Mouse (Mus musculus): Measurements from ENCODE around the gene Olfr577. TPM values are rescaled to one million over a fixed set of nuclear protein-coding genes. Genes with fewer than 3 reads are reported as not detected.

Gene Olfr577
- polyA plus RNA-seq (2015; fragmentation: Nextera tagmentation; extraction: Ambion mirVana) = not detected in 2 replicates

- H3K9me3 ChIP-seq (ENCODE audit: control insufficient read depth, low read length) = no peaks in the 10 kb centered on the region
- no peak within 1 kb of the TSS for H3K9ac ChIP-seq (ENCODE audit: low read length)
- no peak within 1 kb of the TSS for H3K4me2 ChIP-seq (ENCODE audit: low read depth, low read length)
- H3K4me1 ChIP-seq (replicated peaks; ENCODE audit: control insufficient read depth, insufficient read depth, low read length) = no peaks in the 10 kb centered on the region
- ATAC-seq (ENCODE audit: low read depth) = no peak
- H3K27me3 ChIP-seq (ENCODE audit: control insufficient read depth, insufficient read depth, low read depth, low read length) = no peaks in the 10 kb centered on the region
- 67% methylated on average over 2 of the region's 2 CpGs for WGBS
- no peaks in the 10 kb centered on the region for H3K36me3 ChIP-seq (ENCODE audit: control insufficient read depth, insufficient read depth, low read length)
- H3K4me3 ChIP-seq (ENCODE audit: low read length) = no peak within 1 kb of the TSS
- H3K27ac ChIP-seq (ENCODE audit: low read length) = no peak within 1 kb of the TSS
Measured at GRCm38 (mm10) chr7:102975843-102976242, at the start of gene Olfr577. Olfr577 (minus strand) TSS chr7:102975943.

- Histone ChIP-seq H3K9me3 (ENCODE audit: control insufficient read depth, low read length) (no peaks in the 10 kb centered on the region), H3K4me2 (ENCODE audit: low read depth, low read length) (no peak within 1 kb of the TSS), H3K36me3 (ENCODE audit: control insufficient read depth, insufficient read depth, low read length) (no peaks in the 10 kb centered on the region), H3K4me1 (replicated peaks; ENCODE audit: control insufficient read depth, insufficient read depth, low read length) (no peaks in the 10 kb centered on the region), H3K4me3 (ENCODE audit: low read length) (no peak within 1 kb of the TSS), H3K27ac (ENCODE audit: low read length) (no peak within 1 kb of the TSS), H3K27me3 (ENCODE audit: control insufficient read depth, insufficient read depth, low read depth, low read length) (no peaks in the 10 kb centered on the region), H3K9ac (ENCODE audit: low read length) (no peak within 1 kb of the TSS)
- ATAC-seq (ENCODE audit: low read depth) = no peak
- WGBS = 48% methylated on average over 3 of the region's 3 CpGs
Measured at GRCm38 (mm10) chr7:102989224-102989623, 13.5 kb upstream of the Olfr577 start, which contains the start of gene Olfr578. Olfr578 (minus strand) TSS chr7:102989324.

GRCm38 (mm10) chr7:102974399-102974798, 1.3 kb downstream of the Olfr577 start:
- no peak overlapping the region for H3K27ac ChIP-seq (ENCODE audit: low read length)
- ATAC-seq (ENCODE audit: low read depth) = no peak
- no peaks in the 10 kb centered on the region for H3K4me1 ChIP-seq (replicated peaks; ENCODE audit: control insufficient read depth, insufficient read depth, low read length)
- no peaks in the 10 kb centered on the region for H3K27me3 ChIP-seq (ENCODE audit: control insufficient read depth, insufficient read depth, low read depth, low read length)
- no peaks in the 10 kb centered on the region for H3K36me3 ChIP-seq (ENCODE audit: control insufficient read depth, insufficient read depth, low read length)
- no peak overlapping the region for H3K4me3 ChIP-seq (ENCODE audit: low read length)
- no peak overlapping the region for H3K9ac ChIP-seq (ENCODE audit: low read length)
- H3K4me2 ChIP-seq (ENCODE audit: low read depth, low read length) = no peak overlapping the region
- H3K9me3 ChIP-seq (ENCODE audit: control insufficient read depth, low read length) = no peaks in the 10 kb centered on the region
- WGBS = 45% methylated on average over 1 of the region's 1 CpGs

GRCm38 (mm10) chr7:102962360-102962759, 13.4 kb downstream of the Olfr577 start, which contains the start of gene Olfr576:
Olfr576 (plus strand) TSS chr7:102962660.
- ATAC-seq (ENCODE audit: low read depth) = no peak
- no peaks in the 10 kb centered on the region for H3K9me3 ChIP-seq (ENCODE audit: control insufficient read depth, low read length)
- WGBS = 10% methylated on average over 2 of the region's 2 CpGs
- H3K4me3 ChIP-seq (ENCODE audit: low read length) = no peak within 1 kb of the TSS
- H3K4me2 ChIP-seq (ENCODE audit: low read depth, low read length) = no peak within 1 kb of the TSS
- H3K4me1 ChIP-seq (replicated peaks; ENCODE audit: control insufficient read depth, insufficient read depth, low read length) = 0 out of 2 replicates have a peak, but pooled peaks cover 1% of the 10 kb centered on the region
- no peak within 1 kb of the TSS for H3K9ac ChIP-seq (ENCODE audit: low read length)
- no peaks in the 10 kb centered on the region for H3K36me3 ChIP-seq (ENCODE audit: control insufficient read depth, insufficient read depth, low read length)
- no peak within 1 kb of the TSS for H3K27ac ChIP-seq (ENCODE audit: low read length)
- H3K27me3 ChIP-seq (ENCODE audit: control insufficient read depth, insufficient read depth, low read depth, low read length) = no peaks in the 10 kb centered on the region

GRCm38 (mm10) chr7:102958593-102958992, 17.1 kb downstream of the Olfr577 start, which contains the start of gene Olfr575:
Olfr575 (minus strand) TSS chr7:102958775.
- Histone ChIP-seq H3K36me3 (ENCODE audit: control insufficient read depth, insufficient read depth, low read length) (no peaks in the 10 kb centered on the region), H3K27ac (ENCODE audit: low read length) (no peak within 1 kb of the TSS), H3K9ac (ENCODE audit: low read length) (no peak within 1 kb of the TSS), H3K4me3 (ENCODE audit: low read length) (no peak within 1 kb of the TSS), H3K27me3 (ENCODE audit: control insufficient read depth, insufficient read depth, low read depth, low read length) (no peaks in the 10 kb centered on the region), H3K4me1 (replicated peaks; ENCODE audit: control insufficient read depth, insufficient read depth, low read length) (no peaks in the 10 kb centered on the region), H3K9me3 (ENCODE audit: control insufficient read depth, low read length) (no peaks in the 10 kb centered on the region), H3K4me2 (ENCODE audit: low read depth, low read length) (no peak within 1 kb of the TSS)
- 27% methylated on average over 1 of the region's 1 CpGs for WGBS
- ATAC-seq (ENCODE audit: low read depth) = no peak

GRCm38 (mm10) chr7:102958137-102958536, 17.6 kb downstream of the Olfr577 start:
- WGBS = 49% methylated on average over 3 of the region's 3 CpGs
- no peaks in the 10 kb centered on the region for H3K9me3 ChIP-seq (ENCODE audit: control insufficient read depth, low read length)
- no peak overlapping the region for H3K9ac ChIP-seq (ENCODE audit: low read length)
- ATAC-seq (ENCODE audit: low read depth) = no peak
- H3K36me3 ChIP-seq (ENCODE audit: control insufficient read depth, insufficient read depth, low read length) = no peaks in the 10 kb centered on the region
- H3K27ac ChIP-seq (ENCODE audit: low read length) = no peak overlapping the region
- no peak overlapping the region for H3K4me3 ChIP-seq (ENCODE audit: low read length)
- no peaks in the 10 kb centered on the region for H3K27me3 ChIP-seq (ENCODE audit: control insufficient read depth, insufficient read depth, low read depth, low read length)
- no peak overlapping the region for H3K4me2 ChIP-seq (ENCODE audit: low read depth, low read length)
- no peaks in the 10 kb centered on the region for H3K4me1 ChIP-seq (replicated peaks; ENCODE audit: control insufficient read depth, insufficient read depth, low read length)

- H3K4me2 ChIP-seq (ENCODE audit: low read depth, low read length) = no peak overlapping the region
- no peaks in the 10 kb centered on the region for H3K36me3 ChIP-seq (ENCODE audit: control insufficient read depth, insufficient read depth, low read length)
- H3K9ac ChIP-seq (ENCODE audit: low read length) = no peak overlapping the region
- no peak for ATAC-seq (ENCODE audit: low read depth)
- no peak overlapping the region for H3K4me3 ChIP-seq (ENCODE audit: low read length)
- no peak overlapping the region for H3K27ac ChIP-seq (ENCODE audit: low read length)
- no peaks in the 10 kb centered on the region for H3K27me3 ChIP-seq (ENCODE audit: control insufficient read depth, insufficient read depth, low read depth, low read length)
- WGBS = 43% methylated on average over 1 of the region's 1 CpGs
- H3K9me3 ChIP-seq (ENCODE audit: control insufficient read depth, low read length) = no peaks in the 10 kb centered on the region
- H3K4me1 ChIP-seq (replicated peaks; ENCODE audit: control insufficient read depth, insufficient read depth, low read length) = no peaks in the 10 kb centered on the region
Measured at GRCm38 (mm10) chr7:102950732-102951131, 25.0 kb downstream of the Olfr577 start.

- 100% methylated on average over 1 of the region's 1 CpGs for WGBS
- Histone ChIP-seq H3K9ac (ENCODE audit: low read length) (no peak within 1 kb of the TSS), H3K4me2 (ENCODE audit: low read depth, low read length) (no peak within 1 kb of the TSS), H3K27me3 (ENCODE audit: control insufficient read depth, insufficient read depth, low read depth, low read length) (no peaks in the 10 kb centered on the region), H3K4me3 (ENCODE audit: low read length) (no peak within 1 kb of the TSS), H3K36me3 (ENCODE audit: control insufficient read depth, insufficient read depth, low read length) (no peaks in the 10 kb centered on the region), H3K27ac (ENCODE audit: low read length) (no peak within 1 kb of the TSS), H3K9me3 (ENCODE audit: control insufficient read depth, low read length) (no peaks in the 10 kb centered on the region), H3K4me1 (replicated peaks; ENCODE audit: control insufficient read depth, insufficient read depth, low read length) (no peaks in the 10 kb centered on the region)
- no peak for ATAC-seq (ENCODE audit: low read depth)
Measured at GRCm38 (mm10) chr7:102948167-102948566, 27.6 kb downstream of the Olfr577 start, which contains the start of gene Olfr574. Olfr574 (plus strand) TSS chr7:102948467.

- H3K27me3 ChIP-seq (ENCODE audit: control insufficient read depth, insufficient read depth, low read depth, low read length) = no peaks in the 10 kb centered on the region
- H3K9ac ChIP-seq (ENCODE audit: low read length) = no peak overlapping the region
- H3K4me2 ChIP-seq (ENCODE audit: low read depth, low read length) = no peak overlapping the region
- WGBS = 85% methylated on average over 1 of the region's 1 CpGs
- ATAC-seq (ENCODE audit: low read depth) = no peak
- no peaks in the 10 kb centered on the region for H3K4me1 ChIP-seq (replicated peaks; ENCODE audit: control insufficient read depth, insufficient read depth, low read length)
- no peak overlapping the region for H3K4me3 ChIP-seq (ENCODE audit: low read length)
- H3K9me3 ChIP-seq (ENCODE audit: control insufficient read depth, low read length) = no peaks in the 10 kb centered on the region
- H3K27ac ChIP-seq (ENCODE audit: low read length) = no peak overlapping the region
- no peaks in the 10 kb centered on the region for H3K36me3 ChIP-seq (ENCODE audit: control insufficient read depth, insufficient read depth, low read length)
Measured at GRCm38 (mm10) chr7:102943417-102943816, 32.3 kb downstream of the Olfr577 start.

GRCm38 (mm10) chr7:102942475-102942874, 33.3 kb downstream of the Olfr577 start, which contains the start of gene Olfr573-ps1:
Olfr573-ps1 (minus strand) TSS chr7:102942575.
- no peak for ATAC-seq (ENCODE audit: low read depth)
- H3K27me3 ChIP-seq (ENCODE audit: control insufficient read depth, insufficient read depth, low read depth, low read length) = no peaks in the 10 kb centered on the region
- no peaks in the 10 kb centered on the region for H3K36me3 ChIP-seq (ENCODE audit: control insufficient read depth, insufficient read depth, low read length)
- WGBS = 74% methylated on average over 2 of the region's 2 CpGs
- no peak within 1 kb of the TSS for H3K4me3 ChIP-seq (ENCODE audit: low read length)
- no peaks in the 10 kb centered on the region for H3K9me3 ChIP-seq (ENCODE audit: control insufficient read depth, low read length)
- H3K9ac ChIP-seq (ENCODE audit: low read length) = no peak within 1 kb of the TSS
- H3K4me1 ChIP-seq (replicated peaks; ENCODE audit: control insufficient read depth, insufficient read depth, low read length) = no peaks in the 10 kb centered on the region
- no peak within 1 kb of the TSS for H3K4me2 ChIP-seq (ENCODE audit: low read depth, low read length)
- no peak within 1 kb of the TSS for H3K27ac ChIP-seq (ENCODE audit: low read length)

Data from lung, embryonic 16.5 days (tissue).